Mouse (Mus musculus) intestine, embryonic 14.5 days (tissue): Measurements from ENCODE around the gene Sco2. TPM values are rescaled to one million over a fixed set of nuclear protein-coding genes. Genes with fewer than 3 reads are reported as not detected.

Experiments
- ATAC-seq: fragments of 200-750 bp; cut with Nextera tagmentation; replicated peaks from 2 replicates; pipeline ENCODE4 v1.8.0; 2017; ENCODE audit warnings: low read depth, moderate number of reproducible peaks, moderate TSS enrichment, moderate library complexity; ENCODE audit not compliant: low FRiP score, low TSS enrichment
- DNase-seq: peaks from one replicate; pipeline ENCODE4 v3.0.0-alpha.2; 2018; ENCODE audit warnings: low spot score
- H3K27ac ChIP-seq: fragments of 300-500 bp; sonication (generic); 2 replicates; pipeline ENCODE4 v1.5.1; 2014; ENCODE audit warnings: low read depth, mild to moderate bottlenecking, control low read depth
- H3K27me3 ChIP-seq: fragments of 300-500 bp; sonication (generic); replicated peaks from 2 replicates; pipeline ENCODE4 v1.6.1; 2014; ENCODE audit warnings: low read length, control low read depth; ENCODE audit not compliant: control insufficient read depth, insufficient read depth
- H3K36me3 ChIP-seq: fragments of 300-500 bp; sonication (generic); 2 replicates; pipeline ENCODE4 v1.6.1; 2014; ENCODE audit warnings: low read length, control low read depth; ENCODE audit not compliant: control insufficient read depth, insufficient read depth
- H3K4me1 ChIP-seq: fragments of 300-500 bp; sonication (generic); replicated peaks from 2 replicates; pipeline ENCODE4 v1.6.1; 2014; ENCODE audit warnings: low read length, control low read depth, mixed read lengths; ENCODE audit not compliant: control insufficient read depth, insufficient read depth
- H3K4me2 ChIP-seq: fragments of 300-500 bp; sonication (generic); 2 replicates; pipeline ENCODE4 v1.6.1; 2014; ENCODE audit warnings: low read length
- H3K4me3 ChIP-seq: fragments of 300-500 bp; sonication (generic); 2 replicates; pipeline ENCODE4 v1.5.1; 2014; ENCODE audit warnings: low read depth, low read length, control low read depth, mixed read lengths
- H3K9ac ChIP-seq: fragments of 300-500 bp; sonication (generic); 2 replicates; pipeline ENCODE4 v1.6.1; 2014; ENCODE audit warnings: mild to moderate bottlenecking, low read length
- H3K9me3 ChIP-seq: fragments of 300-500 bp; sonication (generic); 2 replicates; pipeline ENCODE4 v1.6.1; 2016; ENCODE audit warnings: low read length, control low read depth; ENCODE audit not compliant: control insufficient read depth
- WGBS: fragments of 180-500 bp; shearing (Covaris S2); extraction: QIAGEN DNeasy Blood & Tissue Kit; methylation state at CpG from one replicate; pipeline ENCODE4 v1.1.7; 2014; 5-methylcytosine and 5-hydroxymethylcytosine counted together
- polyA plus RNA-seq: library from polyadenylated mRNA; unstranded; fragments of >200 nt; fragmentation: Nextera tagmentation; extraction: Ambion mirVana; gene quantifications from 2 replicates; pipeline ENCODE4 v1.2.1, GENCODE M21; 2014

Gene Sco2
- polyA plus RNA-seq, 1 experiment from 2014 or later, result 14.6 TPM

- DNase-seq (no peak), ATAC-seq (no peak)
- 81% methylated on average over 15 of the region's 15 CpGs for WGBS
- no peak overlapping the region for H3K4me2 ChIP-seq
- peaks cover 42% of the 10 kb centered on the region for H3K36me3 ChIP-seq
- no peak overlapping the region for H3K27ac ChIP-seq
- no peaks in the 10 kb centered on the region for H3K27me3 ChIP-seq
- no peak overlapping the region for H3K4me3 ChIP-seq
- no peak overlapping the region for H3K9ac ChIP-seq
- no peaks in the 10 kb centered on the region for H3K9me3 ChIP-seq
- peaks cover 7% of the 10 kb centered on the region for H3K4me1 ChIP-seq
Measured at GRCm38 (mm10) chr15:89351302-89351701, 22.3 kb downstream of the Sco2 start.

GRCm38 (mm10) chr15:89350447-89350846, 23.2 kb downstream of the Sco2 start:
- H3K4me1 ChIP-seq, result peaks cover 7% of the 10 kb centered on the region
- H3K27ac ChIP-seq, result no peak overlapping the region
- no peaks in the 10 kb centered on the region for H3K27me3 ChIP-seq
- H3K4me3 ChIP-seq, result no peak overlapping the region
- no peaks in the 10 kb centered on the region for H3K9me3 ChIP-seq
- DNase-seq, result no peak
- no peak for ATAC-seq
- H3K4me2 ChIP-seq, result no peak overlapping the region
- peaks cover 42% of the 10 kb centered on the region for H3K36me3 ChIP-seq
- 87% methylated on average over 5 of the region's 5 CpGs for WGBS
- no peak overlapping the region for H3K9ac ChIP-seq

- no peaks in the 10 kb centered on the region for H3K27me3 ChIP-seq
- no peak overlapping the region for H3K27ac ChIP-seq
- H3K4me3 ChIP-seq, result no peak overlapping the region
- no peaks in the 10 kb centered on the region for H3K4me1 ChIP-seq
- no peaks in the 10 kb centered on the region for H3K9me3 ChIP-seq
- H3K36me3 ChIP-seq, result no peaks in the 10 kb centered on the region
- ATAC-seq, result no peak
- WGBS, result 88% methylated on average over 3 of the region's 3 CpGs
- no peak overlapping the region for H3K4me2 ChIP-seq
- DNase-seq, result no peak
- no peak overlapping the region for H3K9ac ChIP-seq
Measured at GRCm38 (mm10) chr15:89343325-89343724, 30.3 kb downstream of the Sco2 start.

- Histone ChIP-seq H3K4me2 (no peak overlapping the region), H3K27me3 (no peaks in the 10 kb centered on the region), H3K4me1 (no peaks in the 10 kb centered on the region), H3K27ac (no peak overlapping the region), H3K4me3 (no peak overlapping the region), H3K36me3 (no peaks in the 10 kb centered on the region), H3K9ac (no peak overlapping the region), H3K9me3 (no peaks in the 10 kb centered on the region)
- WGBS, result 50% methylated on average over 1 of the region's 1 CpGs
- ATAC-seq, result no peak
- DNase-seq, result no peak
Measured at GRCm38 (mm10) chr15:89341678-89342077, 32.0 kb downstream of the Sco2 start.

GRCm38 (mm10) chr15:89340136-89340535, 33.5 kb downstream of the Sco2 start:
- no peaks in the 10 kb centered on the region for H3K36me3 ChIP-seq
- no peak overlapping the region for H3K4me2 ChIP-seq
- H3K9ac ChIP-seq, result no peak overlapping the region
- ATAC-seq, result no peak
- no peaks in the 10 kb centered on the region for H3K9me3 ChIP-seq
- no peaks in the 10 kb centered on the region for H3K27me3 ChIP-seq
- WGBS, result 78% methylated on average over 3 of the region's 3 CpGs
- H3K4me1 ChIP-seq, result no peaks in the 10 kb centered on the region
- no peak overlapping the region for H3K4me3 ChIP-seq
- DNase-seq, result no peak
- H3K27ac ChIP-seq, result no peak overlapping the region

- H3K9ac ChIP-seq, result no peak overlapping the region
- no peak overlapping the region for H3K27ac ChIP-seq
- no peak for DNase-seq
- no peaks in the 10 kb centered on the region for H3K9me3 ChIP-seq
- H3K4me2 ChIP-seq, result no peak overlapping the region
- 85% methylated on average over 2 of the region's 2 CpGs for WGBS
- no peaks in the 10 kb centered on the region for H3K4me1 ChIP-seq
- no peak overlapping the region for H3K4me3 ChIP-seq
- no peaks in the 10 kb centered on the region for H3K36me3 ChIP-seq
- no peak for ATAC-seq
- H3K27me3 ChIP-seq, result no peaks in the 10 kb centered on the region
Measured at GRCm38 (mm10) chr15:89339696-89340095, 34.0 kb downstream of the Sco2 start.

- 79% methylated on average over 14 of the region's 14 CpGs for WGBS
- Histone ChIP-seq H3K4me3 (no peak overlapping the region), H3K27ac (no peak overlapping the region), H3K27me3 (no peaks in the 10 kb centered on the region), H3K4me2 (no peak overlapping the region), H3K9me3 (no peaks in the 10 kb centered on the region), H3K36me3 (no peaks in the 10 kb centered on the region), H3K9ac (no peak overlapping the region), H3K4me1 (no peaks in the 10 kb centered on the region)
- DNase-seq (no peak), ATAC-seq (no peak)
Measured at GRCm38 (mm10) chr15:89336422-89336821, 37.2 kb downstream of the Sco2 start.

- 79% methylated on average over 17 of the region's 17 CpGs for WGBS
- ATAC-seq (no peak), DNase-seq (no peak)
- Histone ChIP-seq H3K27me3 (no peaks in the 10 kb centered on the region), H3K4me2 (no peak overlapping the region), H3K9ac (no peak overlapping the region), H3K4me3 (no peak overlapping the region), H3K36me3 (no peaks in the 10 kb centered on the region), H3K9me3 (no peaks in the 10 kb centered on the region), H3K4me1 (no peaks in the 10 kb centered on the region), H3K27ac (no peak overlapping the region)
Measured at GRCm38 (mm10) chr15:89334774-89335537, 38.7 kb downstream of the Sco2 start.

GRCm38 (mm10) chr15:89334271-89334670, 39.4 kb downstream of the Sco2 start, which contains the start of gene Miox:
Gene Miox, plus strand, starts transcription at chr15:89334398.
- ATAC-seq, result no peak
- Histone ChIP-seq H3K9me3 (no peaks in the 10 kb centered on the region), H3K27me3 (no peaks in the 10 kb centered on the region), H3K4me3 (no peak within 1 kb of the TSS), H3K27ac (no peak within 1 kb of the TSS), H3K9ac (no peak within 1 kb of the TSS), H3K36me3 (no peaks in the 10 kb centered on the region), H3K4me1 (no peaks in the 10 kb centered on the region), H3K4me2 (no peak within 1 kb of the TSS)
- DNase-seq, result no peak
- WGBS, result 88% methylated on average over 7 of the region's 7 CpGs
